Mouse (Mus musculus) lung, adult 2 months (tissue): ENCODE data around the gene Olfr629.

ENCODE experiments used
- CTCF ChIP-seq: fragments of 200-500 bp; IDR thresholded peaks from 2 replicates; pipeline ENCODE4 v1.5.1; 2011; ENCODE audit warnings: mild to moderate bottlenecking, low read length, control low read depth; ENCODE audit not compliant: insufficient read depth
- POLR2A ChIP-seq: fragments of 200-500 bp; IDR thresholded peaks from 2 replicates; pipeline ENCODE4 v1.6.1; 2011; ENCODE audit warnings: low read depth, mild to moderate bottlenecking, control low read depth, low read length, borderline replicate concordance; ENCODE audit errors: extremely low read depth

- TF ChIP-seq POLR2A (no peak), CTCF (no peak)
Measured at GRCm38 (mm10) chr7:103714371-103714770, 30.4 kb downstream of the Olfr629 start, which contains the start of gene Olfr243.
